Mouse (Mus musculus): ENCODE data around the gene Rasa2. TPM values are rescaled to one million over a fixed set of nuclear protein-coding genes. Genes with fewer than 3 reads are reported as not detected.

The Rasa2 gene
- polyA plus RNA-seq, 1 experiment from 2014 or later: 18.7 TPM

- Histone ChIP-seq H3K27ac (ENCODE audit: low read length) (peak overlapping the region; percentile 98), H3K9me3 (ENCODE audit: low read length) (no peaks in the 10 kb centered on the region), H3K4me3 (ENCODE audit: low read length) (peak overlapping the region; percentile 92), H3K36me3 (ENCODE audit: insufficient read depth, low read length) (no peaks in the 10 kb centered on the region), H3K9ac (replicated peaks; ENCODE audit: low read length) (peak overlapping the region; percentile 98), H3K4me1 (ENCODE audit: insufficient read depth, low read length) (peaks cover 30% of the 10 kb centered on the region), H3K4me2 (replicated peaks; ENCODE audit: low read depth, low read length) (peak overlapping the region; percentile 77), H3K27me3 (ENCODE audit: insufficient read depth, low read length) (no peaks in the 10 kb centered on the region)
- no peak for ATAC-seq (ENCODE audit: low FRiP score, low TSS enrichment)
- 61% methylated on average over 6 of the region's 6 CpGs for WGBS
Observed at GRCm38 (mm10) chr9:96632073-96632690, 765 bp upstream of the Rasa2 start.

GRCm38 (mm10) chr9:96630571-96631388, 637 bp downstream of the Rasa2 start:
- peak; percentile 84 for ATAC-seq (ENCODE audit: low FRiP score, low TSS enrichment)
- WGBS: 0% methylated on average over 43 of the region's 105 CpGs
- H3K4me1 ChIP-seq (ENCODE audit: insufficient read depth, low read length): peaks cover 28% of the 10 kb centered on the region
- no peaks in the 10 kb centered on the region for H3K27me3 ChIP-seq (ENCODE audit: insufficient read depth, low read length)
- H3K27ac ChIP-seq (ENCODE audit: low read length): peak overlapping the region; percentile 98
- no peaks in the 10 kb centered on the region for H3K36me3 ChIP-seq (ENCODE audit: insufficient read depth, low read length)
- H3K9me3 ChIP-seq (ENCODE audit: low read length): no peaks in the 10 kb centered on the region
- H3K4me3 ChIP-seq (ENCODE audit: low read length): peak overlapping the region; percentile 92
- peak overlapping the region; percentile 77 for H3K4me2 ChIP-seq (replicated peaks; ENCODE audit: low read depth, low read length)
- H3K9ac ChIP-seq (replicated peaks; ENCODE audit: low read length): peak overlapping the region; percentile 98

- no peak overlapping the region for H3K4me2 ChIP-seq (replicated peaks; ENCODE audit: low read depth, low read length)
- H3K27ac ChIP-seq (ENCODE audit: low read length): no peak overlapping the region
- peaks cover 23% of the 10 kb centered on the region for H3K4me1 ChIP-seq (ENCODE audit: insufficient read depth, low read length)
- ATAC-seq (ENCODE audit: low FRiP score, low TSS enrichment): no peak
- H3K36me3 ChIP-seq (ENCODE audit: insufficient read depth, low read length): no peaks in the 10 kb centered on the region
- H3K9ac ChIP-seq (replicated peaks; ENCODE audit: low read length): no peak overlapping the region
- no peaks in the 10 kb centered on the region for H3K9me3 ChIP-seq (ENCODE audit: low read length)
- 59% methylated on average over 4 of the region's 4 CpGs for WGBS
- H3K4me3 ChIP-seq (ENCODE audit: low read length): no peak overlapping the region
- H3K27me3 ChIP-seq (ENCODE audit: insufficient read depth, low read length): no peaks in the 10 kb centered on the region
Observed at GRCm38 (mm10) chr9:96629151-96629550, 2.3 kb downstream of the Rasa2 start.

- Histone ChIP-seq H3K27ac (ENCODE audit: low read length) (no peak overlapping the region), H3K4me3 (ENCODE audit: low read length) (no peak overlapping the region), H3K36me3 (ENCODE audit: insufficient read depth, low read length) (no peaks in the 10 kb centered on the region), H3K9me3 (ENCODE audit: low read length) (no peaks in the 10 kb centered on the region), H3K9ac (replicated peaks; ENCODE audit: low read length) (no peak overlapping the region), H3K4me1 (ENCODE audit: insufficient read depth, low read length) (peaks cover 20% of the 10 kb centered on the region), H3K27me3 (ENCODE audit: insufficient read depth, low read length) (no peaks in the 10 kb centered on the region), H3K4me2 (replicated peaks; ENCODE audit: low read depth, low read length) (no peak overlapping the region)
- 41% methylated on average over 5 of the region's 5 CpGs for WGBS
- ATAC-seq (ENCODE audit: low FRiP score, low TSS enrichment): no peak
Observed at GRCm38 (mm10) chr9:96627557-96628085, 3.8 kb downstream of the Rasa2 start.

- no peaks in the 10 kb centered on the region for H3K36me3 ChIP-seq (ENCODE audit: insufficient read depth, low read length)
- WGBS: 65% methylated on average over 1 of the region's 1 CpGs
Observed at GRCm38 (mm10) chr9:96627042-96627441, 4.4 kb downstream of the Rasa2 start.

GRCm38 (mm10) chr9:96618448-96619176, 12.8 kb downstream of the Rasa2 start:
- Histone ChIP-seq H3K4me1 (ENCODE audit: insufficient read depth, low read length) (peaks cover under 1% of the 10 kb centered on the region; the same call in 1 of the 2 replicates), H3K36me3 (ENCODE audit: insufficient read depth, low read length) (no peaks in the 10 kb centered on the region), H3K4me3 (ENCODE audit: low read length) (no peak overlapping the region), H3K27me3 (ENCODE audit: insufficient read depth, low read length) (no peaks in the 10 kb centered on the region), H3K4me2 (replicated peaks; ENCODE audit: low read depth, low read length) (no peak overlapping the region), H3K27ac (ENCODE audit: low read length) (no peak overlapping the region), H3K9me3 (ENCODE audit: low read length) (no peaks in the 10 kb centered on the region), H3K9ac (replicated peaks; ENCODE audit: low read length) (no peak overlapping the region)
- no peak for ATAC-seq (ENCODE audit: low FRiP score, low TSS enrichment)
- 68% methylated on average over 4 of the region's 4 CpGs for WGBS

More at GRCm38 (mm10) chr9:96627042-96627441, 4.4 kb downstream of the Rasa2 start:
- Histone ChIP-seq H3K9ac (replicated peaks; ENCODE audit: low read length) (no peak overlapping the region), H3K4me1 (ENCODE audit: insufficient read depth, low read length) (peaks cover 15% of the 10 kb centered on the region), H3K9me3 (ENCODE audit: low read length) (no peaks in the 10 kb centered on the region), H3K4me2 (replicated peaks; ENCODE audit: low read depth, low read length) (no peak overlapping the region), H3K27me3 (ENCODE audit: insufficient read depth, low read length) (no peaks in the 10 kb centered on the region), H3K27ac (ENCODE audit: low read length) (no peak overlapping the region), H3K4me3 (ENCODE audit: low read length) (no peak overlapping the region)
- ATAC-seq (ENCODE audit: low FRiP score, low TSS enrichment): no peak

GRCm38 (mm10) chr9:96612297-96612696, 19.1 kb downstream of the Rasa2 start:
- 84% methylated on average over 3 of the region's 3 CpGs for WGBS
- Histone ChIP-seq H3K9ac (replicated peaks; ENCODE audit: low read length) (no peak overlapping the region), H3K4me3 (ENCODE audit: low read length) (no peak overlapping the region), H3K4me2 (replicated peaks; ENCODE audit: low read depth, low read length) (no peak overlapping the region), H3K4me1 (ENCODE audit: insufficient read depth, low read length) (peaks cover 16% of the 10 kb centered on the region), H3K27me3 (ENCODE audit: insufficient read depth, low read length) (no peaks in the 10 kb centered on the region), H3K27ac (ENCODE audit: low read length) (no peak overlapping the region), H3K36me3 (ENCODE audit: insufficient read depth, low read length) (peaks cover 10% of the 10 kb centered on the region), H3K9me3 (ENCODE audit: low read length) (peaks cover 7% of the 10 kb centered on the region)
- no peak for ATAC-seq (ENCODE audit: low FRiP score, low TSS enrichment)

GRCm38 (mm10) chr9:96611693-96612293, 19.6 kb downstream of the Rasa2 start:
- Histone ChIP-seq H3K9ac (replicated peaks; ENCODE audit: low read length) (no peak overlapping the region), H3K9me3 (ENCODE audit: low read length) (peaks cover 12% of the 10 kb centered on the region), H3K27ac (ENCODE audit: low read length) (no peak overlapping the region), H3K4me2 (replicated peaks; ENCODE audit: low read depth, low read length) (no peak overlapping the region), H3K27me3 (ENCODE audit: insufficient read depth, low read length) (no peaks in the 10 kb centered on the region), H3K4me1 (ENCODE audit: insufficient read depth, low read length) (peaks cover 16% of the 10 kb centered on the region), H3K4me3 (ENCODE audit: low read length) (no peak overlapping the region), H3K36me3 (ENCODE audit: insufficient read depth, low read length) (peaks cover 15% of the 10 kb centered on the region)
- WGBS: 26% methylated on average over 8 of the region's 8 CpGs
- ATAC-seq (ENCODE audit: low FRiP score, low TSS enrichment): no peak

GRCm38 (mm10) chr9:96610813-96611212, 20.6 kb downstream of the Rasa2 start:
- ATAC-seq (ENCODE audit: low FRiP score, low TSS enrichment): no peak
- H3K4me3 ChIP-seq (ENCODE audit: low read length): no peak overlapping the region

More at GRCm38 (mm10) chr9:96610813-96611212, 20.6 kb downstream of the Rasa2 start:
- 85% methylated on average over 2 of the region's 2 CpGs for WGBS
- H3K9me3 ChIP-seq (ENCODE audit: low read length): peaks cover 16% of the 10 kb centered on the region
- H3K4me1 ChIP-seq (ENCODE audit: insufficient read depth, low read length): peaks cover 16% of the 10 kb centered on the region
- no peak overlapping the region for H3K27ac ChIP-seq (ENCODE audit: low read length)
- peaks cover 19% of the 10 kb centered on the region for H3K36me3 ChIP-seq (ENCODE audit: insufficient read depth, low read length)
- no peak overlapping the region for H3K9ac ChIP-seq (replicated peaks; ENCODE audit: low read length)
- H3K27me3 ChIP-seq (ENCODE audit: insufficient read depth, low read length): no peaks in the 10 kb centered on the region
- H3K4me2 ChIP-seq (replicated peaks; ENCODE audit: low read depth, low read length): no peak overlapping the region
